Mouse (Mus musculus): ENCODE data around the gene Wnt5b. TPM values are rescaled to one million over a fixed set of nuclear protein-coding genes. Genes with fewer than 3 reads are reported as not detected.

The Wnt5b gene
- polyA plus RNA-seq, 1 experiment, result not detected

DNA sequence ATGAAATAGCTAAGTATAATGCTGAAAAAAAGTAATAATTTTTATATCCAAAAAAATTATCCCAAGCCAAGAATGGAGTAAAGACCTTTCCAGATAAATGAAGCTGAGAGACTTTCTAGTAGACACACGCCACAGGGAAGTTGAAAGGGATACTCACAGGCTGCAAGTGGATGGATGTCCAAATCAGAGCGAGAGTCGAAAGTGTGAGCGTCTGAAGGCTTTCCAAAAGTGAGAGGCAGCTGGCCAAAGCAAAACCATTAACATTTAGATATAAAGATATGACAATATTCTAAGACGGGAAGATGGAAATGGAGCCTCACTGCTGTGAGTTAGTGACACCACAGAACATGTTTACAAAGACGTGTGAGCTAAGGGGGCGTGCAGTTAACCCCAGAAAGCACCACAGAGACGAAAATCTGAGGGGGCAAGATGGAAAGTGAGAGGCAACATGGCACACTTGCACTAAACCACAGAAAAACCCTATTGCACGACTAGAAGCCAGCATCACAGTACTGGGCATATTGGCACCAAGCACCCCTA lies 10.9 kb downstream of the Wnt5b start:
- TF ChIP-seq TAL1 (IDR thresholded peaks at IDR 0.05; ENCODE audit: low read length), result no peak
- TF ChIP-seq GATA1 (IDR thresholded peaks at IDR 0.05; ENCODE audit: low read length), result no peak
- Histone ChIP-seq H3K4me1 (ENCODE audit: control insufficient read depth) (no peaks in the 10 kb centered on the region), H3K4me3 (replicated peaks) (no peak overlapping the region), H3K36me3 (ENCODE audit: control insufficient read depth) (no peaks in the 10 kb centered on the region), H3K9me3 (ENCODE audit: control insufficient read depth, low read length) (no peaks in the 10 kb centered on the region), H3K27me3 (ENCODE audit: control insufficient read depth) (no peaks in the 10 kb centered on the region)

DNA sequence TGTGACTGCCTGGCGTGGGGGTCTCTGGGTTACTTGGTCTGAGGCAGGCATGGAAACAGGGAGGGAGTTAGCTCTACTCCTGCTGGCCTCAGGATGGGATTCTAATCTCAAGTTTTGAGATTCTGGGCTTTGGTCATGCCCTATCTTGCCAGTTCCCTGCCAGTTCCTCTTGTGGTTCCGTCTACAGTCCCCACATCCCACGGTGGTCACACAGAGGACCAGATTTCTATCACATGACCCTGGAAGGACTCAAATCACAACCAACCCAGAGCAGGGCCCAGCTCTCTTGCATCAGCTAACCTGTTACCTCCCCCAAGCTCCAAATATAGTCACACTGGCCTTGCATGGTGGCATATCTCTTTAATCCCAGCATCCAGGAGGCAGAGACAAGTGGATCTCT lies 14.5 kb downstream of the Wnt5b start:
- H3K4me3 ChIP-seq (replicated peaks), result no peak overlapping the region
- H3K36me3 ChIP-seq (ENCODE audit: control insufficient read depth), result no peaks in the 10 kb centered on the region
- no peaks in the 10 kb centered on the region for H3K4me1 ChIP-seq (ENCODE audit: control insufficient read depth)
- no peaks in the 10 kb centered on the region for H3K27me3 ChIP-seq (ENCODE audit: control insufficient read depth)
- H3K9me3 ChIP-seq (ENCODE audit: control insufficient read depth, low read length), result no peaks in the 10 kb centered on the region
- TF ChIP-seq TAL1 (IDR thresholded peaks at IDR 0.05; ENCODE audit: low read length) (no peak), GATA1 (IDR thresholded peaks at IDR 0.05; ENCODE audit: low read length) (no peak)

DNA sequence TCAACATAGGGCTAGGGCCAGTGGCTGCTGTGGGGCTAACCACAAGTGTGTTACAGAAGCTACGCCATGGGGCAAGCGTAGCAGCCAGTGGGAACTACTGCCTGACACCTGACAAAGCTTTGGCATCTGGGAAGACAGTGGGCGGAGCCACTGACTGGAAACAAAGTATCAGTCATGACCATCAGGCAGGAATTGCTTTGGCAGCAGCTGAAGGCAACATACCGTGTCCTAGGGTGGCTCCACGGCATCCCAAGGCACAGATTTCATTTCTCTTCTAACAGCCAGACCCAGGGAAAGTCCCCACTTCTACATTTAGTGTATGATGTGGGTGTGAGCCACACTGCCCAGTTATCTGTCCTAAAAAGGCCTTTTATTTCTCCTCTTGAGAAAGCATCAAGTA lies 17.6 kb downstream of the Wnt5b start:
- TF ChIP-seq TAL1 (IDR thresholded peaks at IDR 0.05; ENCODE audit: low read length) (no peak), GATA1 (IDR thresholded peaks at IDR 0.05; ENCODE audit: low read length) (no peak)
- Histone ChIP-seq H3K4me1 (ENCODE audit: control insufficient read depth) (no peaks in the 10 kb centered on the region), H3K36me3 (ENCODE audit: control insufficient read depth) (no peaks in the 10 kb centered on the region), H3K9me3 (ENCODE audit: control insufficient read depth, low read length) (no peaks in the 10 kb centered on the region), H3K4me3 (replicated peaks) (no peak overlapping the region), H3K27me3 (ENCODE audit: control insufficient read depth) (no peaks in the 10 kb centered on the region)

DNA sequence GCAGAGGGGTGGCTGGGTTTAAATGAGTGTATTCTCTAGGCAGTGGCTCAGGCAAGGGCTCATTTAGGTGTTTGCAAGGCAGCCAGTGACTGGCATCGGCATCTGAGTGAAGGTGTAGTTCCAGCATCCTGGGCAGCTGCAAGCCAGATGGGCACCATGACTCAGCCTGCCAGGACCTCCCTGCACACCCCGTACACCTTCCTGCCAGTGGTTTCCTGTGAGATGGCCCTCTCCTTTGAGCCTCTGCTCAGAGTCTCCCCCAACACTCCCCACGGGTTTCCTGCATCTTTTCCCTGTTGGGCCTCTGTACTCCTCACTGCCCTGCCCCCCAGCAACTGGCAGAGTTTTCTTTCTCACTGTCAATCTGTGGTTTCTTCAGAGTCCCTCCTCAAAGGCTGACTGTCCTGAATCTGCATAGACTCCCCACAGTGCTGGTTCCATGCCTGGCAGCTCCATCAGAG lies 22.2 kb downstream of the Wnt5b start:
- H3K9me3 ChIP-seq (ENCODE audit: control insufficient read depth, low read length), result no peaks in the 10 kb centered on the region
- no peak overlapping the region for H3K4me3 ChIP-seq (replicated peaks)
- no peak for TF ChIP-seq GATA1 (IDR thresholded peaks at IDR 0.05; ENCODE audit: low read length)
- TF ChIP-seq TAL1 (IDR thresholded peaks at IDR 0.05; ENCODE audit: low read length), result no peak
- no peaks in the 10 kb centered on the region for H3K27me3 ChIP-seq (ENCODE audit: control insufficient read depth)
- no peaks in the 10 kb centered on the region for H3K4me1 ChIP-seq (ENCODE audit: control insufficient read depth)
- no peaks in the 10 kb centered on the region for H3K36me3 ChIP-seq (ENCODE audit: control insufficient read depth)

DNA sequence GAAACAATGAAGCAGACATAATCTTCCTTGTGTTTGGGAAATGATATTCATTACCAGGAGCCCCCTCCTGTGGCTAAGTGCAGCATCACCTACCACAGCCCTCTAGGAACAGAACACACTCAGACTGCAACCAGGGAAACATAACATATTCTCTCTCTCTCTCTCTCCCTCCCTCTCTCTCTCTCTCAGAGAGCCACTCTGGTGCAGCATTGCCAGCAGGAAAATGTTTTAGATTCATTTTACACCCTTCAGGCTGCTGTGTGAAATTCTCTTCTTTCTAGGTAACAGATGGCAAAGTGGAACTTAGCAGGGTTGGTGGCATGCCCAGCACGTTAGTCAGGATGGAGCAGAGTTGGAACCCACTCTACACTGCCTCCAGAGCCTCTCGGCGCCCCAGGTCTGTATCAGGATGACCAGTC lies 22.7 kb downstream of the Wnt5b start:
- H3K4me3 ChIP-seq (replicated peaks), result no peak overlapping the region
- no peaks in the 10 kb centered on the region for H3K27me3 ChIP-seq (ENCODE audit: control insufficient read depth)

DNA sequence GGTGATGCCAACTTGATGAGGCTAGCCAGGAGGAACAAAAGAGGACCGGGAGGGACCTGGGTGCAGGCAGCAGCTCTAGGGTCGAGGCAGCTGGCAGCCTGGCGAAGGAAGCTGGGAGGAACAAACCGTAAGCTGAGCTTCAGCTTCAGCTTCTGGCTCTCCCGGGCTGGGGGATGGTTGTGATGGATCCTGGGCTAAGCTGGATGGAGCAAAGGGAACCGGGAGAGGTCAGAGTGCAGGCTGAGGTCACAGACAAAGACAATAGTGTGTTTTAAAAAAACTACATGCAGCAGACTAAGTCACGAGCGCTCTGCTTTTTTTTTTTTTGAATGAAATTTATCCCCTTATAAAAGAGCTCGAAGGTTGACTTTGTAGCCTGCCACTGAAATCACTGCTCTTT lies 23.4 kb downstream of the Wnt5b start:
- H3K36me3 ChIP-seq (ENCODE audit: control insufficient read depth), result no peaks in the 10 kb centered on the region
- no peak for TF ChIP-seq TAL1 (IDR thresholded peaks at IDR 0.05; ENCODE audit: low read length)
- no peaks in the 10 kb centered on the region for H3K27me3 ChIP-seq (ENCODE audit: control insufficient read depth)

More for the DNA sequence above, 22.7 kb downstream of the Wnt5b start:
- Histone ChIP-seq H3K36me3 (ENCODE audit: control insufficient read depth) (no peaks in the 10 kb centered on the region), H3K4me1 (ENCODE audit: control insufficient read depth) (no peaks in the 10 kb centered on the region), H3K9me3 (ENCODE audit: control insufficient read depth, low read length) (no peaks in the 10 kb centered on the region)
- TF ChIP-seq TAL1 (IDR thresholded peaks at IDR 0.05; ENCODE audit: low read length) (no peak), GATA1 (IDR thresholded peaks at IDR 0.05; ENCODE audit: low read length) (no peak)

DNA sequence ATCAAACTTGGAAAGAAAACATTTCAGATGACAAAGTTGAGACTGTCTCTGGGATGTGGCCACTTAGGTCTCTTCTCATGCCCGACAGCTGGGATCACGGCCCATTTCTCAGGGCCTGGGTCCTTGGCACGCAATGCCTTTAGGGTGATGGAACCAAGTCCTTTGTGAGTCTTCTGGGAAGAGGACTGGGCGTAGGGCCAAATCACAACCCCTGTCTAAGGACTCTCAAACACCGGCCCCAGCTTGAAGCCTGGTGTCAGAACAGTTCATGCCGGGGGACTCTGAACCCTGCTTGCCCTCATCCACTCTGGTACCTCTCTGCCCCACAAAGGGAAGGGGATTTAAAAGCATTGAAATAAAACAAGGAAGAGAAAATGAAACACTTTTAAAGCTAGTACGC lies 30.1 kb downstream of the Wnt5b start:
- TF ChIP-seq GATA1 (IDR thresholded peaks at IDR 0.05; ENCODE audit: low read length) (no peak), TAL1 (IDR thresholded peaks at IDR 0.05; ENCODE audit: low read length) (no peak)
- Histone ChIP-seq H3K27me3 (ENCODE audit: control insufficient read depth) (no peaks in the 10 kb centered on the region), H3K36me3 (ENCODE audit: control insufficient read depth) (no peaks in the 10 kb centered on the region), H3K4me3 (replicated peaks) (no peak overlapping the region), H3K4me1 (ENCODE audit: control insufficient read depth) (no peaks in the 10 kb centered on the region), H3K9me3 (ENCODE audit: control insufficient read depth, low read length) (no peaks in the 10 kb centered on the region)

More for the DNA sequence above, 23.4 kb downstream of the Wnt5b start:
- H3K4me3 ChIP-seq (replicated peaks), result no peak overlapping the region
- no peaks in the 10 kb centered on the region for H3K4me1 ChIP-seq (ENCODE audit: control insufficient read depth)
- no peaks in the 10 kb centered on the region for H3K9me3 ChIP-seq (ENCODE audit: control insufficient read depth, low read length)

DNA sequence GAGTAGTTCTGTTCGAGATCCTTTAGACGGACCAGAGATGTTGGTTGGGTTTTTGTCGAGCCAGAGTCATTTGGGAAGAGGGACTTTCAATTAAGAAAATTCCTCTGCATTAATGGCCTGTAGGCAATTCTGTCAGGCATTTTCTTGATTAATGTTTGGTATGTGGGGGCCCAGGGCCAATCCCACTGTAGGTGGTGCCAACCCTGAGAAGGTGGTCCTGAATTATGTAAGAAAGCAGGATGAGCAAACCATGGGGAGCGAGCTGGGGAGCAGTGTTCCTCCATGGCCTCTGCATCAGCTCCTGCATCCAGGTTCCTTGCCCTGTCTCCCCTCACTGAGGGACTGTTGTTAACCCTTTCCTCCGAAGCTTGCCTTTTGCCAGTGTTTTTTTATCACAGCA lies 30.7 kb downstream of the Wnt5b start:
- Histone ChIP-seq H3K9me3 (ENCODE audit: control insufficient read depth, low read length) (no peaks in the 10 kb centered on the region), H3K4me3 (replicated peaks) (no peak overlapping the region), H3K4me1 (ENCODE audit: control insufficient read depth) (no peaks in the 10 kb centered on the region), H3K27me3 (ENCODE audit: control insufficient read depth) (no peaks in the 10 kb centered on the region), H3K36me3 (ENCODE audit: control insufficient read depth) (no peaks in the 10 kb centered on the region)
- TF ChIP-seq TAL1 (IDR thresholded peaks at IDR 0.05; ENCODE audit: low read length) (no peak), GATA1 (IDR thresholded peaks at IDR 0.05; ENCODE audit: low read length) (no peak)

DNA sequence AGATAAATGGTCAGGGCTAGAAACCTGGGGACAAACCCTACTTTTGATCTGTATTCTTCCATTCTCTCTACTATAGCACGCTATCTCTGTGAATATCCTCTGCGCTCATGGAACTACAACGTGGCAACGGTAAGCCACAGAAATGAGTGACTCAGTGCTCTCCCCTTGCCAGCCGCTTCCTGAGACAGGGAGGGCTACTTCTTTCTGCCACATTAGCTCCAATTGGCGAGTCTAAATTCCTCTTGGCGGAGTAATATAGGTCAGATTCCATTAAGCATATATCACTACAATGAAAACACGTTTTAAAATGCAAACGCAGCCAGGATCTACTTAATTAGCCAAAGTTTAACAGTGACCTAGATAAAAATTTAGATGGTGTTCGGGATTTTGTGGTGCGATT lies 31.4 kb downstream of the Wnt5b start:
- Histone ChIP-seq H3K36me3 (ENCODE audit: control insufficient read depth) (no peaks in the 10 kb centered on the region), H3K9me3 (ENCODE audit: control insufficient read depth, low read length) (no peaks in the 10 kb centered on the region), H3K4me3 (replicated peaks) (no peak overlapping the region), H3K27me3 (ENCODE audit: control insufficient read depth) (no peaks in the 10 kb centered on the region), H3K4me1 (ENCODE audit: control insufficient read depth) (no peaks in the 10 kb centered on the region)
- TF ChIP-seq GATA1 (IDR thresholded peaks at IDR 0.05; ENCODE audit: low read length), result no peak
- no peak for TF ChIP-seq TAL1 (IDR thresholded peaks at IDR 0.05; ENCODE audit: low read length)

DNA sequence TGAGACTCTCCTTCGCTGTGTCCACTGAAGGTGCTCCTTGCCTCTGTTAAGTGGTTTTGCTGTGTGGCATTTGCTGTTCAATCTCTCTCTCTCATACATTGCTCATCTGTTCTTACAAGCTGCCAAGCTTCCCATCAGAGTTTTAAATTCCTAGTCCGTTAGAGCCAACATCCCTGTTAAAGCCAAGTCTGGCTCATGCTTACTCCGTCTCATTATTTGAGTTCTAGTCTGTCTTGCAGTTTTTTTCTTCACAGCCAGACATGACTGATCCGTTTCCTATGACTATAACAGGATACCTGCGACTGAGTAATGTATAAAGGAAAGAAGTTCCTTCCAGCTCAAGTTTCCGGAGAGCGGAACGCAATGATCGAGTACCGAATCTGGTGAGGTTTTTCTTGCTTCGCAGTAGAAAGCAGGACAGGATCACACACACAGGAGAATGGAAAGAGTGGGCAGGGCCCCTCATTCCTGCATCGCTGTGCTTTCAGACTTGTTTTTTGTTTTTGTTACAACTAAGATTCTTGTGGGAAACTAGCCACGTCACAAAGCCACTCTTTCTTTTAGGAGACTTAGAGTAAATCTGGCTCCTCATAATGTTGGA lies 34.6 kb downstream of the Wnt5b start:
- Histone ChIP-seq H3K4me1 (ENCODE audit: control insufficient read depth) (no peaks in the 10 kb centered on the region), H3K27me3 (ENCODE audit: control insufficient read depth) (no peaks in the 10 kb centered on the region), H3K36me3 (ENCODE audit: control insufficient read depth) (no peaks in the 10 kb centered on the region), H3K4me3 (replicated peaks) (no peak overlapping the region), H3K9me3 (ENCODE audit: control insufficient read depth, low read length) (no peaks in the 10 kb centered on the region)
- TF ChIP-seq GATA1 (IDR thresholded peaks at IDR 0.05; ENCODE audit: low read length) (no peak), TAL1 (IDR thresholded peaks at IDR 0.05; ENCODE audit: low read length) (no peak)
